Mouse (Mus musculus): ENCODE results near the gene Mtmr3. TPM values are rescaled to one million over a fixed set of nuclear protein-coding genes. Genes with fewer than 3 reads are reported as not detected.

Gene Mtmr3
- polyA plus RNA-seq, 1 experiment from 2014 or later: 25.5 TPM

- no peaks in the 10 kb centered on the region for H3K27me3 ChIP-seq (ENCODE audit: control insufficient read depth, insufficient read depth, low read length)
- H3K4me3 ChIP-seq (ENCODE audit: control insufficient read depth in 1 of 2, insufficient read depth in 1 of 2, low read depth in 1 of 2, low read length in 2 of 2): no peak overlapping the region
- no peak for ATAC-seq (ENCODE audit: insufficient number of reproducible peaks, insufficient read depth, low FRiP score, low read depth)
- no peaks in the 10 kb centered on the region for H3K4me1 ChIP-seq (ENCODE audit: control insufficient read depth in 2 of 2, insufficient read depth in 2 of 2, low read length in 2 of 2)
- no peak overlapping the region for H3K4me2 ChIP-seq (ENCODE audit: low read length)
- no peak overlapping the region for H3K9ac ChIP-seq (ENCODE audit: low read length)
- no peaks in the 10 kb centered on the region for H3K9me3 ChIP-seq (ENCODE audit: control insufficient read depth, low read length)
- peaks cover 84% of the 10 kb centered on the region for H3K36me3 ChIP-seq (ENCODE audit: control insufficient read depth, insufficient read depth, low read length)
- WGBS: 72% methylated on average over 7 of the region's 7 CpGs
- no peak overlapping the region for H3K27ac ChIP-seq (replicated peaks in 1 of 2; ENCODE audit: control insufficient read depth in 1 of 2, insufficient read depth in 1 of 2, low read depth in 2 of 2, low read length in 2 of 2)
These were observed 75.7 kb downstream of the Mtmr3 start for GRCm38 (mm10) chr11:4518981-4519380.

- no peak overlapping the region for H3K4me2 ChIP-seq (ENCODE audit: low read length)
- no peak overlapping the region for H3K9ac ChIP-seq (ENCODE audit: low read length)
- H3K27ac ChIP-seq (replicated peaks in 1 of 2; ENCODE audit: control insufficient read depth in 1 of 2, insufficient read depth in 1 of 2, low read depth in 2 of 2, low read length in 2 of 2): peak overlapping the region in 1 of 2 experiments; percentile 15; a peak in 2 of 4 replicates
- no peaks in the 10 kb centered on the region for H3K27me3 ChIP-seq (ENCODE audit: control insufficient read depth, insufficient read depth, low read length)
- peaks cover 57% of the 10 kb centered on the region for H3K36me3 ChIP-seq (ENCODE audit: control insufficient read depth, insufficient read depth, low read length)
- 33% methylated on average over 2 of the region's 2 CpGs for WGBS
- no peaks in the 10 kb centered on the region; a peak in 1 of 4 replicates for H3K4me1 ChIP-seq (ENCODE audit: control insufficient read depth in 2 of 2, insufficient read depth in 2 of 2, low read length in 2 of 2)
- no peak overlapping the region for H3K4me3 ChIP-seq (ENCODE audit: control insufficient read depth in 1 of 2, insufficient read depth in 1 of 2, low read depth in 1 of 2, low read length in 2 of 2)
- no peaks in the 10 kb centered on the region for H3K9me3 ChIP-seq (ENCODE audit: control insufficient read depth, low read length)
- no peak for ATAC-seq (ENCODE audit: insufficient number of reproducible peaks, insufficient read depth, low FRiP score, low read depth)
These were observed 87.2 kb downstream of the Mtmr3 start for GRCm38 (mm10) chr11:4507421-4507820.

GRCm38 (mm10) chr11:4506486-4506885, 88.2 kb downstream of the Mtmr3 start:
- Histone ChIP-seq H3K27me3 (ENCODE audit: control insufficient read depth, insufficient read depth, low read length) (no peaks in the 10 kb centered on the region), H3K9me3 (ENCODE audit: control insufficient read depth, low read length) (no peaks in the 10 kb centered on the region), H3K4me1 (ENCODE audit: control insufficient read depth in 2 of 2, insufficient read depth in 2 of 2, low read length in 2 of 2) (no peaks in the 10 kb centered on the region; a peak in 1 of 4 replicates), H3K4me2 (ENCODE audit: low read length) (no peak overlapping the region), H3K4me3 (ENCODE audit: control insufficient read depth in 1 of 2, insufficient read depth in 1 of 2, low read depth in 1 of 2, low read length in 2 of 2) (no peak overlapping the region), H3K36me3 (ENCODE audit: control insufficient read depth, insufficient read depth, low read length) (peaks cover 66% of the 10 kb centered on the region), H3K9ac (ENCODE audit: low read length) (no peak overlapping the region), H3K27ac (replicated peaks in 1 of 2; ENCODE audit: control insufficient read depth in 1 of 2, insufficient read depth in 1 of 2, low read depth in 2 of 2, low read length in 2 of 2) (0 out of 4 replicates have a peak overlapping the region, but pooled peaks of 1 of the 2 experiments have one; percentile 15)
- no peak for ATAC-seq (ENCODE audit: insufficient number of reproducible peaks, insufficient read depth, low FRiP score, low read depth)
- WGBS: 87% methylated on average over 2 of the region's 2 CpGs

GRCm38 (mm10) chr11:4502206-4502605, 92.5 kb downstream of the Mtmr3 start:
- Histone ChIP-seq H3K27ac (replicated peaks in 1 of 2; ENCODE audit: control insufficient read depth in 1 of 2, insufficient read depth in 1 of 2, low read depth in 2 of 2, low read length in 2 of 2) (no peak overlapping the region; a peak in 1 of 4 replicates), H3K4me2 (ENCODE audit: low read length) (no peak overlapping the region), H3K4me3 (ENCODE audit: control insufficient read depth in 1 of 2, insufficient read depth in 1 of 2, low read depth in 1 of 2, low read length in 2 of 2) (no peak overlapping the region), H3K27me3 (ENCODE audit: control insufficient read depth, insufficient read depth, low read length) (no peaks in the 10 kb centered on the region), H3K9ac (ENCODE audit: low read length) (no peak overlapping the region), H3K36me3 (ENCODE audit: control insufficient read depth, insufficient read depth, low read length) (peaks cover 88% of the 10 kb centered on the region), H3K9me3 (ENCODE audit: control insufficient read depth, low read length) (no peaks in the 10 kb centered on the region), H3K4me1 (ENCODE audit: control insufficient read depth in 2 of 2, insufficient read depth in 2 of 2, low read length in 2 of 2) (peaks cover 0 to 2% of the 10 kb centered on the region in 2 experiments; a peak in 1 of 4 replicates)
- ATAC-seq (ENCODE audit: insufficient number of reproducible peaks, insufficient read depth, low FRiP score, low read depth): no peak
- 79% methylated on average over 2 of the region's 2 CpGs for WGBS

- ATAC-seq (ENCODE audit: insufficient number of reproducible peaks, insufficient read depth, low FRiP score, low read depth): no peak
- Histone ChIP-seq H3K4me2 (ENCODE audit: low read length) (no peak overlapping the region), H3K9ac (ENCODE audit: low read length) (no peak overlapping the region), H3K4me3 (ENCODE audit: control insufficient read depth in 1 of 2, insufficient read depth in 1 of 2, low read depth in 1 of 2, low read length in 2 of 2) (no peak overlapping the region), H3K9me3 (ENCODE audit: control insufficient read depth, low read length) (no peaks in the 10 kb centered on the region), H3K27me3 (ENCODE audit: control insufficient read depth, insufficient read depth, low read length) (no peaks in the 10 kb centered on the region), H3K4me1 (ENCODE audit: control insufficient read depth in 2 of 2, insufficient read depth in 2 of 2, low read length in 2 of 2) (peaks cover 0 to 2% of the 10 kb centered on the region in 2 experiments; a peak in 1 of 4 replicates), H3K36me3 (ENCODE audit: control insufficient read depth, insufficient read depth, low read length) (peaks cover 89% of the 10 kb centered on the region), H3K27ac (replicated peaks in 1 of 2; ENCODE audit: control insufficient read depth in 1 of 2, insufficient read depth in 1 of 2, low read depth in 2 of 2, low read length in 2 of 2) (no peak overlapping the region)
- 89% methylated on average over 4 of the region's 4 CpGs for WGBS
These were observed 93.8 kb downstream of the Mtmr3 start for GRCm38 (mm10) chr11:4500826-4501225.

GRCm38 (mm10) chr11:4500261-4500660, 94.4 kb downstream of the Mtmr3 start:
- Histone ChIP-seq H3K9ac (ENCODE audit: low read length) (no peak overlapping the region), H3K27me3 (ENCODE audit: control insufficient read depth, insufficient read depth, low read length) (no peaks in the 10 kb centered on the region), H3K27ac (replicated peaks in 1 of 2; ENCODE audit: control insufficient read depth in 1 of 2, insufficient read depth in 1 of 2, low read depth in 2 of 2, low read length in 2 of 2) (no peak overlapping the region), H3K4me2 (ENCODE audit: low read length) (no peak overlapping the region), H3K9me3 (ENCODE audit: control insufficient read depth, low read length) (no peaks in the 10 kb centered on the region), H3K36me3 (ENCODE audit: control insufficient read depth, insufficient read depth, low read length) (peaks cover 87% of the 10 kb centered on the region), H3K4me1 (ENCODE audit: control insufficient read depth in 2 of 2, insufficient read depth in 2 of 2, low read length in 2 of 2) (peaks cover 0 to 2% of the 10 kb centered on the region in 2 experiments; a peak in 1 of 4 replicates), H3K4me3 (ENCODE audit: control insufficient read depth in 1 of 2, insufficient read depth in 1 of 2, low read depth in 1 of 2, low read length in 2 of 2) (no peak overlapping the region)
- 100% methylated on average over 1 of the region's 1 CpGs for WGBS
- no peak for ATAC-seq (ENCODE audit: insufficient number of reproducible peaks, insufficient read depth, low FRiP score, low read depth)

- Histone ChIP-seq H3K27ac (replicated peaks in 1 of 2; ENCODE audit: control insufficient read depth in 1 of 2, insufficient read depth in 1 of 2, low read depth in 2 of 2, low read length in 2 of 2) (no peak overlapping the region), H3K36me3 (ENCODE audit: control insufficient read depth, insufficient read depth, low read length) (peaks cover 91% of the 10 kb centered on the region), H3K27me3 (ENCODE audit: control insufficient read depth, insufficient read depth, low read length) (no peaks in the 10 kb centered on the region), H3K9me3 (ENCODE audit: control insufficient read depth, low read length) (no peaks in the 10 kb centered on the region), H3K4me2 (ENCODE audit: low read length) (no peak overlapping the region), H3K4me1 (ENCODE audit: control insufficient read depth in 2 of 2, insufficient read depth in 2 of 2, low read length in 2 of 2) (peaks cover 0 to 2% of the 10 kb centered on the region in 2 experiments; a peak in 1 of 4 replicates), H3K9ac (ENCODE audit: low read length) (no peak overlapping the region), H3K4me3 (ENCODE audit: control insufficient read depth in 1 of 2, insufficient read depth in 1 of 2, low read depth in 1 of 2, low read length in 2 of 2) (no peak overlapping the region)
- no peak for ATAC-seq (ENCODE audit: insufficient number of reproducible peaks, insufficient read depth, low FRiP score, low read depth)
- 86% methylated on average over 2 of the region's 2 CpGs for WGBS
These were observed 95.2 kb downstream of the Mtmr3 start for GRCm38 (mm10) chr11:4499456-4499855.

GRCm38 (mm10) chr11:4498774-4499173, 95.9 kb downstream of the Mtmr3 start:
- no peak overlapping the region for H3K9ac ChIP-seq (ENCODE audit: low read length)
- H3K4me3 ChIP-seq (ENCODE audit: control insufficient read depth in 1 of 2, insufficient read depth in 1 of 2, low read depth in 1 of 2, low read length in 2 of 2): no peak overlapping the region
- H3K27me3 ChIP-seq (ENCODE audit: control insufficient read depth, insufficient read depth, low read length): no peaks in the 10 kb centered on the region
- ATAC-seq (ENCODE audit: insufficient number of reproducible peaks, insufficient read depth, low FRiP score, low read depth): no peak
- peaks cover 0 to 2% of the 10 kb centered on the region in 2 experiments; a peak in 1 of 4 replicates for H3K4me1 ChIP-seq (ENCODE audit: control insufficient read depth in 2 of 2, insufficient read depth in 2 of 2, low read length in 2 of 2)
- no peak overlapping the region for H3K4me2 ChIP-seq (ENCODE audit: low read length)
- H3K27ac ChIP-seq (replicated peaks in 1 of 2; ENCODE audit: control insufficient read depth in 1 of 2, insufficient read depth in 1 of 2, low read depth in 2 of 2, low read length in 2 of 2): no peak overlapping the region
- no peaks in the 10 kb centered on the region for H3K9me3 ChIP-seq (ENCODE audit: control insufficient read depth, low read length)
- H3K36me3 ChIP-seq (ENCODE audit: control insufficient read depth, insufficient read depth, low read length): peaks cover 86% of the 10 kb centered on the region
- WGBS: 77% methylated on average over 9 of the region's 9 CpGs

Measured in heart, embryonic 14.5 days (tissue).